ENCODE assay signal across 15 mouse cellular contexts in genomic region chr6:123346141-123346540, GRCm38 (mm10).
"Had no signal": no experiment of that assay in that cellular context is flagged by ENCODE, and none has a peak within 500 bp of the region (broad histone marks: within the 10 kb centered on the region; RNA-seq: fewer than 3 reads in every experiment).

No protein-coding gene starts in this region.

- DNase-seq: gastrocnemius, postnatal 14 days; gastrocnemius, postnatal 36 days; heart, adult 11 months; heart, adult 2 months; heart, postnatal 14 days; heart, postnatal 36 days; kidney, adult 11 months; kidney, adult 2 months; kidney, adult 9 months; kidney, postnatal 14 days; kidney, postnatal 36 days; layer of hippocampus, adult 9-11 months; layer of hippocampus, postnatal 36 days; liver; liver, embryonic 13.5 days had no signal
